Mouse (Mus musculus) heart, embryonic 15.5 days (tissue): ENCODE measurements at regions not wholly inside any gene's neighbourhood (a gene's known extent, or its start where the extent isn't known, plus 50 kb on each side); places are given as distances from the start of the nearest gene placed in this dataset.

Experiments
- ATAC-seq: fragments of 200-750 bp; cut with Nextera tagmentation; replicated peaks from 2 replicates; pipeline ENCODE4 v1.8.0; 2017; ENCODE audit warnings: low read depth, moderate TSS enrichment; ENCODE audit not compliant: insufficient number of reproducible peaks, insufficient read depth, low FRiP score
- H3K27ac ChIP-seq: fragments of 300-500 bp; sonication (generic); 2 replicates; pipeline ENCODE4 v1.5.1; 2015; ENCODE audit warnings: mild to moderate bottlenecking, inconsistent platforms
- H3K27me3 ChIP-seq: fragments of 300-500 bp; sonication (generic); 2 replicates; pipeline ENCODE4 v1.6.1; 2015; ENCODE audit warnings: inconsistent platforms
- H3K36me3 ChIP-seq: fragments of 300-500 bp; sonication (generic); 2 replicates; pipeline ENCODE4 v1.6.1; 2015; ENCODE audit warnings: mild to moderate bottlenecking, inconsistent platforms
- H3K4me1 ChIP-seq: fragments of 300-500 bp; sonication (generic); replicated peaks from 2 replicates; pipeline ENCODE4 v1.6.1; 2015; ENCODE audit warnings: inconsistent platforms
- H3K4me2 ChIP-seq: fragments of 300-500 bp; sonication (generic); 2 replicates; pipeline ENCODE4 v1.6.1; 2015; ENCODE audit warnings: inconsistent platforms, mild to moderate bottlenecking, moderate library complexity
- H3K4me3 ChIP-seq: fragments of 300-500 bp; sonication (generic); 2 replicates; pipeline ENCODE4 v1.5.1; 2015; ENCODE audit warnings: mild to moderate bottlenecking, inconsistent platforms
- H3K9ac ChIP-seq: fragments of 300-500 bp; sonication (generic); 2 replicates; pipeline ENCODE4 v1.6.1; 2015; ENCODE audit warnings: mild to moderate bottlenecking, inconsistent platforms
- H3K9me3 ChIP-seq: fragments of 300-500 bp; sonication (generic); replicated peaks from 2 replicates; pipeline ENCODE4 v1.6.1; 2016; ENCODE audit warnings: inconsistent platforms
- WGBS: fragments of 180-500 bp; shearing (Covaris S2); methylation state at CpG from one replicate; pipeline ENCODE4 v1.1.7; 2015; ENCODE audit warnings: mixed read lengths; 5-methylcytosine and 5-hydroxymethylcytosine counted together

- no peaks in the 10 kb centered on the region for H3K9me3 ChIP-seq
- no peak overlapping the region for H3K9ac ChIP-seq
- H3K27ac ChIP-seq = no peak overlapping the region
- no peak overlapping the region for H3K4me3 ChIP-seq
- no peak overlapping the region for H3K4me2 ChIP-seq
- WGBS = 69% methylated on average over 11 of the region's 11 CpGs
- no peaks in the 10 kb centered on the region for H3K4me1 ChIP-seq
- H3K36me3 ChIP-seq = no peaks in the 10 kb centered on the region
- no peaks in the 10 kb centered on the region for H3K27me3 ChIP-seq
- no peak for ATAC-seq
Measured at GRCm38 (mm10) chr13:104577856-104578255, 214.4 kb upstream of the Srek1ip1 start.

GRCm38 (mm10) chr13:104580686-104581350, 211.5 kb upstream of the Srek1ip1 start:
- no peaks in the 10 kb centered on the region for H3K4me1 ChIP-seq
- no peaks in the 10 kb centered on the region for H3K9me3 ChIP-seq
- no peak overlapping the region for H3K4me2 ChIP-seq
- 61% methylated on average over 9 of the region's 9 CpGs for WGBS
- no peaks in the 10 kb centered on the region for H3K27me3 ChIP-seq
- no peaks in the 10 kb centered on the region for H3K36me3 ChIP-seq
- no peak for ATAC-seq
- H3K27ac ChIP-seq = no peak overlapping the region
- no peak overlapping the region for H3K4me3 ChIP-seq
- no peak overlapping the region for H3K9ac ChIP-seq
